Mouse (Mus musculus) E14TG2a.4 (cell line): ENCODE measurements around the gene Foxp4.

ENCODE experiments used
- CTCF ChIP-seq: conservative IDR thresholded peaks from 2 replicates; pipeline ENCODE4 v1.5.1; 2014; ENCODE audit warnings: low read length
- NANOG ChIP-seq: IDR thresholded peaks from 2 replicates; pipeline ENCODE4 v1.6.1; 2014; ENCODE audit warnings: borderline replicate concordance, low read length, mixed read lengths
- POU5F1 ChIP-seq: IDR thresholded peaks from 2 replicates; pipeline ENCODE4 v1.6.1; 2014; ENCODE audit warnings: low read length, borderline replicate concordance

DNA sequence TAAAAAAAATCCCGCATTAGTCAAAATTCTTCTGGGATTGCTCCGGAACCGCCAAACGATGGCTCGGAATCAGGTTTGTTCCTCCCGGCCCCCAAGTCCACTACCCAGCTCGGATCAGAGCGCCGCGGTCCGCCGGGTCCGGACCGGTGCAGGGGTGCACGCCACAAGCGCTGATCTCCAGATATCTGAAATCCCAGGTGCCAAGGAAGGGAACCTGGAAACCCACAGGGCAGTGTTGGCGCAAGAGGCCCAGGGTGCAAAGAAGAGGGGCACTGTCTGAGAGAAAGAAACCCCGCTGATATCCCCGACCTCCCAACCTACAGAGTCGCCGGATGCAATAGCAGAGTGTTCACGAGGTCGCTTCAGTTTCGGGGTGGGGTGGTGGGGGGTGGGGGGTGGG lies 1.9 kb downstream of the Foxp4 start:
- TF ChIP-seq CTCF (no peak), POU5F1 (no peak), NANOG (no peak)
